Mouse (Mus musculus) intestine, embryonic 16.5 days (tissue): ENCODE results near the gene Pkdrej. TPM values are rescaled to one million over a fixed set of nuclear protein-coding genes. Genes with fewer than 3 reads are reported as not detected.
A peak's percentile ranks its signal among the peaks of the same experiment; 100 is the strongest.
"Not testable (repeated sequence)": the region's sequence is repeated elsewhere in the genome, so short reads cannot be mapped to it uniquely, and the experiment has no call there.

ENCODE experiments used
- ATAC-seq: fragments of 200-750 bp; cut with Nextera tagmentation; 2 replicates; pipeline ENCODE4 v1.8.0; 2017; ENCODE audit warnings: moderate TSS enrichment, moderate library complexity
- H3K27ac ChIP-seq: fragments of 300-500 bp; sonication (generic); 2 replicates; pipeline ENCODE4 v1.5.1; 2014; ENCODE audit warnings: mild to moderate bottlenecking, low read length
- H3K27me3 ChIP-seq: fragments of 300-500 bp; sonication (generic); replicated peaks from 2 replicates; pipeline ENCODE4 v1.6.1; 2014; ENCODE audit warnings: low read length, control low read depth, mixed read lengths; ENCODE audit not compliant: control insufficient read depth, insufficient read depth
- H3K36me3 ChIP-seq: fragments of 300-500 bp; sonication (generic); 2 replicates; pipeline ENCODE4 v1.6.1; 2014; ENCODE audit warnings: low read length, control low read depth; ENCODE audit not compliant: control insufficient read depth, insufficient read depth
- H3K4me1 ChIP-seq: fragments of 300-500 bp; sonication (generic); 2 replicates; pipeline ENCODE4 v1.6.1; 2014; ENCODE audit warnings: low read length, control low read depth, mixed read lengths; ENCODE audit not compliant: control insufficient read depth, insufficient read depth
- H3K4me2 ChIP-seq: fragments of 300-500 bp; sonication (generic); 2 replicates; pipeline ENCODE4 v1.6.1; 2014; ENCODE audit warnings: low read depth, low read length, control low read depth
- H3K4me3 ChIP-seq: fragments of 300-500 bp; sonication (generic); 2 replicates; pipeline ENCODE4 v1.5.1; 2014; ENCODE audit warnings: mild to moderate bottlenecking, low read length
- H3K9ac ChIP-seq: fragments of 300-500 bp; sonication (generic); 2 replicates; pipeline ENCODE4 v1.6.1; 2014; ENCODE audit warnings: low read depth, low read length
- H3K9me3 ChIP-seq: fragments of 300-500 bp; sonication (generic); 2 replicates; pipeline ENCODE4 v1.6.1; 2016; ENCODE audit warnings: low read length, control low read depth; ENCODE audit not compliant: control insufficient read depth
- WGBS: fragments of 180-500 bp; shearing (Covaris S2); extraction: QIAGEN DNeasy Blood & Tissue Kit; methylation state at CpG from one replicate; pipeline ENCODE4 v1.1.7; 2014; 5-methylcytosine and 5-hydroxymethylcytosine counted together
- polyA plus RNA-seq: library from polyadenylated mRNA; unstranded; fragments of >200 nt; fragmentation: Nextera tagmentation; extraction: Ambion mirVana; gene quantifications from 2 replicates; pipeline ENCODE4 v1.2.1, GENCODE M21; 2015

Pkdrej gene
- 0.17 and 0.18 TPM in 2 replicates for polyA plus RNA-seq

GRCm38 (mm10) chr15:85821203-85822010, at the start of gene Pkdrej:
Pkdrej (minus strand) TSS chr15:85821734.
- Histone ChIP-seq H3K9ac (peak within 1 kb of the TSS; percentile 79), H3K27me3 (no peaks in the 10 kb centered on the region), H3K9me3 (no peaks in the 10 kb centered on the region), H3K4me3 (peak within 1 kb of the TSS; percentile 55), H3K36me3 (no peaks in the 10 kb centered on the region), H3K4me1 (peaks cover 6% of the 10 kb centered on the region; the same call in 1 of the 2 replicates), H3K4me2 (peak within 1 kb of the TSS; percentile 99), H3K27ac (no peak within 1 kb of the TSS)
- peak; percentile 91 for ATAC-seq
- WGBS: 1% methylated on average over 61 of the region's 65 CpGs

- peaks cover 28% of the 10 kb centered on the region for H3K36me3 ChIP-seq
Measured at GRCm38 (mm10) chr15:85867696-85868095, 46.2 kb upstream of the Pkdrej start.

GRCm38 (mm10) chr15:85865913-85866312, 44.4 kb upstream of the Pkdrej start:
- 94% methylated on average over 7 of the region's 7 CpGs for WGBS
- not testable (repeated sequence) for H3K27me3 ChIP-seq, H3K9me3 ChIP-seq, H3K27ac ChIP-seq, H3K4me3 ChIP-seq, H3K9ac ChIP-seq, H3K4me1 ChIP-seq, ATAC-seq, H3K4me2 ChIP-seq
- peaks cover 21% of the 10 kb centered on the region for H3K36me3 ChIP-seq

More at GRCm38 (mm10) chr15:85867696-85868095, 46.2 kb upstream of the Pkdrej start:
- Histone ChIP-seq H3K27ac (no peak overlapping the region), H3K4me2 (no peak overlapping the region), H3K9ac (no peak overlapping the region), H3K27me3 (no peaks in the 10 kb centered on the region), H3K4me3 (no peak overlapping the region), H3K9me3 (no peaks in the 10 kb centered on the region), H3K4me1 (no peaks in the 10 kb centered on the region)
- 46% methylated on average over 6 of the region's 6 CpGs for WGBS
- peak; percentile 60 for ATAC-seq

- Histone ChIP-seq H3K4me1 (peaks cover 12% of the 10 kb centered on the region), H3K27me3 (no peaks in the 10 kb centered on the region), H3K4me3 (peak within 1 kb of the TSS; percentile 55), H3K4me2 (peak within 1 kb of the TSS; percentile 87), H3K9me3 (no peaks in the 10 kb centered on the region), H3K27ac (0 out of 2 replicates have a peak within 1 kb of the TSS, but pooled peaks have one; percentile 25), H3K36me3 (no peaks in the 10 kb centered on the region), H3K9ac (peak within 1 kb of the TSS; percentile 79)
- ATAC-seq: peak; percentile 99
- under 1% methylated on average over 42 of the region's 42 CpGs for WGBS
Measured at GRCm38 (mm10) chr15:85859490-85860031, 38.0 kb upstream of the Pkdrej start, which contains the start of gene Gtse1. Gtse1 (plus strand) TSS chr15:85859745.

- ATAC-seq: peak; percentile 33
- WGBS: 8% methylated on average over 15 of the region's 15 CpGs
Measured at GRCm38 (mm10) chr15:85858980-85859489, 37.5 kb upstream of the Pkdrej start.

GRCm38 (mm10) chr15:85851656-85852392, 30.3 kb upstream of the Pkdrej start:
- no peak overlapping the region for H3K27ac ChIP-seq
- no peaks in the 10 kb centered on the region for H3K4me1 ChIP-seq
- ATAC-seq: no peak
- H3K27me3 ChIP-seq: no peaks in the 10 kb centered on the region
- no peaks in the 10 kb centered on the region for H3K36me3 ChIP-seq
- H3K9me3 ChIP-seq: no peaks in the 10 kb centered on the region
- no peak overlapping the region for H3K4me2 ChIP-seq
- no peak overlapping the region for H3K9ac ChIP-seq
- 81% methylated on average over 12 of the region's 12 CpGs for WGBS
- no peak overlapping the region for H3K4me3 ChIP-seq

More at GRCm38 (mm10) chr15:85858980-85859489, 37.5 kb upstream of the Pkdrej start:
- 0 out of 2 replicates have a peak overlapping the region, but pooled peaks have one; percentile 25 for H3K27ac ChIP-seq
- no peaks in the 10 kb centered on the region for H3K36me3 ChIP-seq
- no peaks in the 10 kb centered on the region for H3K27me3 ChIP-seq
- peak overlapping the region; percentile 79 for H3K9ac ChIP-seq
- peak overlapping the region; percentile 87 for H3K4me2 ChIP-seq
- H3K9me3 ChIP-seq: no peaks in the 10 kb centered on the region
- peaks cover 12% of the 10 kb centered on the region for H3K4me1 ChIP-seq
- H3K4me3 ChIP-seq: peak overlapping the region; percentile 55

GRCm38 (mm10) chr15:85845071-85845470, 23.5 kb upstream of the Pkdrej start:
- H3K36me3 ChIP-seq: no peaks in the 10 kb centered on the region
- H3K4me3 ChIP-seq: no peak overlapping the region
- no peaks in the 10 kb centered on the region for H3K9me3 ChIP-seq
- no peak overlapping the region for H3K4me2 ChIP-seq
- no peaks in the 10 kb centered on the region for H3K27me3 ChIP-seq
- H3K4me1 ChIP-seq: no peaks in the 10 kb centered on the region
- no peak overlapping the region for H3K27ac ChIP-seq
- ATAC-seq: no peak
- no peak overlapping the region for H3K9ac ChIP-seq

- WGBS: 79% methylated on average over 5 of the region's 5 CpGs
- Histone ChIP-seq H3K4me2 (no peak overlapping the region), H3K4me3 (no peak overlapping the region), H3K9me3 (no peaks in the 10 kb centered on the region), H3K9ac (no peak overlapping the region), H3K4me1 (no peaks in the 10 kb centered on the region), H3K27ac (no peak overlapping the region), H3K36me3 (no peaks in the 10 kb centered on the region), H3K27me3 (no peaks in the 10 kb centered on the region)
- ATAC-seq: no peak
Measured at GRCm38 (mm10) chr15:85841796-85842360, 20.3 kb upstream of the Pkdrej start.

GRCm38 (mm10) chr15:85840983-85841382, 19.4 kb upstream of the Pkdrej start:
- Histone ChIP-seq H3K4me2 (no peak overlapping the region), H3K36me3 (no peaks in the 10 kb centered on the region), H3K9me3 (no peaks in the 10 kb centered on the region), H3K27ac (no peak overlapping the region), H3K4me1 (no peaks in the 10 kb centered on the region), H3K27me3 (no peaks in the 10 kb centered on the region), H3K4me3 (no peak overlapping the region), H3K9ac (no peak overlapping the region)
- ATAC-seq: no peak
- 35% methylated on average over 6 of the region's 6 CpGs for WGBS
